Mouse (Mus musculus) liver, adult 2 months (tissue): ENCODE data around the gene Zfp566. TPM values are rescaled to one million over a fixed set of nuclear protein-coding genes. Genes with fewer than 3 reads are reported as not detected.
A peak's percentile ranks its signal among the peaks of the same experiment; 100 is the strongest.

Experiments
- DNase-seq: peaks from one replicate; pipeline ENCODE4 v3.0.0-alpha.2; 2011; ENCODE audit warnings: low read depth, low spot score; ENCODE audit errors: extremely low read depth
- H3K27ac ChIP-seq: fragments of 200-500 bp; replicated peaks from 2 replicates; pipeline ENCODE4 v1.5.1; 2012; ENCODE audit warnings: low read depth, mild to moderate bottlenecking, control low read depth, inconsistent platforms, low read length; ENCODE audit not compliant: insufficient read depth
- H3K27me3 ChIP-seq: fragments of 200-500 bp; 2 replicates; pipeline ENCODE4 v1.6.1; 2012; ENCODE audit warnings: mild to moderate bottlenecking, moderate library complexity, low read length, inconsistent platforms; ENCODE audit not compliant: control insufficient read depth, insufficient read depth
- H3K36me3 ChIP-seq: fragments of 200-500 bp; 2 replicates; pipeline ENCODE4 v1.6.1; 2012; ENCODE audit warnings: low read length, inconsistent platforms; ENCODE audit not compliant: control insufficient read depth, insufficient read depth
- H3K4me1 ChIP-seq: fragments of 200-500 bp; 2 replicates; pipeline ENCODE4 v1.6.1; 2011; ENCODE audit warnings: low read length; ENCODE audit not compliant: control insufficient read depth, insufficient read depth
- H3K4me3 ChIP-seq: fragments of 200-500 bp; 2 replicates; pipeline ENCODE4 v1.5.1; 2011; ENCODE audit warnings: low read depth, mild to moderate bottlenecking, control low read depth, low read length, moderate library complexity; ENCODE audit not compliant: insufficient read depth
- H3K79me2 ChIP-seq: fragments of 200-500 bp; 2 replicates; pipeline ENCODE4 v1.6.1; 2012; ENCODE audit warnings: inconsistent platforms, mild to moderate bottlenecking, low read length, moderate library complexity; ENCODE audit not compliant: control insufficient read depth, insufficient read depth
- H3K9ac ChIP-seq: fragments of 200-500 bp; 2 replicates; pipeline ENCODE4 v1.6.1; 2012; ENCODE audit warnings: low read depth, mild to moderate bottlenecking, control low read depth, inconsistent platforms, low read length
- CTCF ChIP-seq: fragments of 200-500 bp; IDR thresholded peaks from 2 replicates; pipeline ENCODE4 v1.5.1; 2011; ENCODE audit warnings: low read depth, low read length, control low read depth
- POLR2A ChIP-seq: fragments of 200-500 bp; IDR thresholded peaks from 2 replicates; pipeline ENCODE4 v1.6.1; 2011; ENCODE audit warnings: low read length, control low read depth; ENCODE audit not compliant: insufficient read depth; ENCODE audit errors: extremely low read depth
- WGBS: fragments of 180-500 bp; shearing (Covaris S2); methylation state at CpG from one replicate; pipeline ENCODE4 v1.1.7; 2018; 5-methylcytosine and 5-hydroxymethylcytosine counted together
- polyA plus RNA-seq: library from polyadenylated mRNA; depleted of rRNA; stranded (reverse); fragments of >200 nt; gene quantifications from 2 replicates; pipeline ENCODE4 v1.2.3, GENCODE M21; 2012; rRNA removed
- total RNA-seq: library from RNA; depleted of rRNA; stranded (reverse); fragments of >200 nt; gene quantifications from 2 replicates; pipeline ENCODE4 v1.2.3, GENCODE M21; 2014; rRNA removed

Gene Zfp566
- total RNA-seq: 0.37 and 0.67 TPM in 2 replicates
- 0.56 and 1.9 TPM in 2 replicates for polyA plus RNA-seq

DNA sequence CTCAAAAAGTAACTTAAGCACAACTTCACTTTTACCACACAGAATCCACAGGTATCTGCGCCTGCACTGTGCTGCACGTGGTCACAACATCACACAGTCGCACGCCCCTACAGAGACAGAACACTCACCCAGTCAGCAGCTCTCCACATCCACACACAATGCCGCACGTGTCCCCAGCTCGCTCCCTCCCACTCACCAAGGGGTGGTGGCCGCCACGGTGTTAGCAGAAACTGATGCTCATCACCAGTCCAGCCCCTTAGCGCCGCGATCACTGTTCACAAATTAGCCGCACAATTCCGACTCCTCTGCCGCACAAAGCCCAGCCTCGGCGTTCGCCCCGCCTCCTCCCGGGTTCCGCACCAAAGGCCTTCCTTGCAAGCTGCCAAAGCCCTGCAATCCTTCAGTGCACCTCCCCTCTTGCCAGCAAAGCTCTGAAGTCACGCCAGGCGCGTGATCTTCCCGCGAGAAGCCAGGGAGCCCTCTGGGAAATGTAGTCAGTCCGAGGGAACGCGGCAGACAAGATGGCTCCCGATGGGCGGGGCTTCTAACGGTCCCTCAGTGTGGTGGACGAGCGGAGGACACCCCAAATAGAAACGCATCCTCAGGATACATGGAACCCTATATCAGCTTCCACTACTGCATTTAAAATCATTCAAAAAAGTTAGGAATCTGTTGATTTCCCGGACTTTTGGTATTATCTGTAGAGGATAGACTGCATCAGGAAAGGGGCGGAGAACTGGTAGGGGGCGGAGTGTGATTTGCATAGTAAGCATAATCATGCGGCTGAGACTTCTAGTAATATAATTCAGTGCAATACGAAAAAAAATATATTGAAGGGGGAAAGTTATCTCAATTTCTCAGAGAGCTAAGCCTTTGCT, at the start of gene Zfp566, which contains the start of gene Gm26920:
Gene Zfp566 (minus strand): TSS at position 436 of the 878 bp plus-strand sequence.
Gene Gm26920 (minus strand): TSS at position 319 of the 878 bp plus-strand sequence.
- Histone ChIP-seq H3K9ac (peak within 1 kb of the TSS; percentile 70), H3K27me3 (no peaks in the 10 kb centered on the region), H3K79me2 (no peaks in the 10 kb centered on the region; the same call in 1 of the 2 replicates), H3K36me3 (no peaks in the 10 kb centered on the region), H3K4me1 (peaks cover 6% of the 10 kb centered on the region; the same call in 1 of the 2 replicates), H3K27ac (peak within 1 kb of the TSS; percentile 8), H3K4me3 (peak within 1 kb of the TSS; percentile 66)
- peak; percentile 97 for DNase-seq
- TF ChIP-seq CTCF: no peak
- TF ChIP-seq POLR2A: no peak
- WGBS: under 1% methylated on average over 40 of the region's 40 CpGs

DNA sequence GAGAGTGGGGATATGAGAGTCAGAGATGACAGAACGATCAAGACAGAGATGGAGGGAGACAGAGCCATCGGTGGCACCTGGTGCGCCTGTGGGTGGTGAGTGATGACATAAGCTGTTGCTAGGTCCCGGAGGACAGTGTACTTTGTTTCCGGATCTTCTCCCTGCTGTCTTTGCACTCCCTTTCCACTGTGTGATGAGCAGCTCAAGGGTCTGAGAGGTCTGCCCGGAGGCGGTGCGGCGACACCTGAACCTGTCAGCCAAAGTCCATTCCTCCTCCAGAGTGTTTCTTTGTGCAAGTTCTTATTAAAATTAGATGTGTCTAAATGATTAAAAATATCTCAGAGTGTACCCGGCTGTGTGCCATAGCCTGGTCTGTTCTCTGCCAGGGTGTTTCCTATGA, 46.5 kb upstream of the Zfp566 start:
- H3K27ac ChIP-seq: no peak overlapping the region
- no peak overlapping the region for H3K4me3 ChIP-seq
- no peaks in the 10 kb centered on the region; the same call in 1 of the 2 replicates for H3K36me3 ChIP-seq
- no peaks in the 10 kb centered on the region for H3K4me1 ChIP-seq
- H3K9ac ChIP-seq: no peak overlapping the region
- 87% methylated on average over 10 of the region's 10 CpGs for WGBS
- DNase-seq: no peak
- H3K79me2 ChIP-seq: no peaks in the 10 kb centered on the region
- no peak for TF ChIP-seq CTCF
- TF ChIP-seq POLR2A: no peak
- no peaks in the 10 kb centered on the region for H3K27me3 ChIP-seq

DNA sequence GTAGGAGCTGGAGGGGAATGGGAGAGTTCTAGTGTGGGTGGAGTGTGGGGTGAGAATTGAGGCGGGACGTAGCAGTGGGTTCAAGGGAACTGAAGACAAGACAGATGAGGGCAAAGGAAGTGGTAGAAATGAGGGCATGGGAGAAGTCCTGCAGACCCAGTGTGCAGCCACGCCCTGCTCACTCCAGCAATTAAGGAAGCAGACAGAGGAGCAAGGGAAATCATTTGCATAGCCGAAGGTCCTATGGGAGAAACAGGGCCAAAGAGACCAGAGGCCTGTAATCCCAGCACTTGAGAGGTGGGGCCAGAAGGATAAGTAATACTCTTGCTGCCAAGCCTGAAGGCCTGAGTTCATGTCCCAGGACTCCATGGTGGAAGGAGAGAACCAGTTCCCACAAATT, 42.1 kb upstream of the Zfp566 start:
- H3K9ac ChIP-seq: no peak overlapping the region
- no peaks in the 10 kb centered on the region; the same call in 1 of the 2 replicates for H3K36me3 ChIP-seq
- DNase-seq: no peak
- H3K4me1 ChIP-seq: no peaks in the 10 kb centered on the region
- 90% methylated on average over 4 of the region's 4 CpGs for WGBS
- H3K27ac ChIP-seq: no peak overlapping the region
- H3K27me3 ChIP-seq: no peaks in the 10 kb centered on the region
- TF ChIP-seq CTCF: no peak
- no peak for TF ChIP-seq POLR2A
- no peak overlapping the region for H3K4me3 ChIP-seq
- H3K79me2 ChIP-seq: no peaks in the 10 kb centered on the region

- TF ChIP-seq POLR2A (no peak), CTCF (no peak)
- Histone ChIP-seq H3K4me1 (no peaks in the 10 kb centered on the region), H3K79me2 (no peaks in the 10 kb centered on the region), H3K27ac (no peak overlapping the region), H3K4me3 (no peak overlapping the region), H3K9ac (no peak overlapping the region), H3K36me3 (no peaks in the 10 kb centered on the region; the same call in 1 of the 2 replicates), H3K27me3 (no peaks in the 10 kb centered on the region)
- 94% methylated on average over 8 of the region's 8 CpGs for WGBS
- no peak for DNase-seq
Observed at GRCm38 (mm10) chr7:30129900-30130299, 39.6 kb upstream of the Zfp566 start.

DNA sequence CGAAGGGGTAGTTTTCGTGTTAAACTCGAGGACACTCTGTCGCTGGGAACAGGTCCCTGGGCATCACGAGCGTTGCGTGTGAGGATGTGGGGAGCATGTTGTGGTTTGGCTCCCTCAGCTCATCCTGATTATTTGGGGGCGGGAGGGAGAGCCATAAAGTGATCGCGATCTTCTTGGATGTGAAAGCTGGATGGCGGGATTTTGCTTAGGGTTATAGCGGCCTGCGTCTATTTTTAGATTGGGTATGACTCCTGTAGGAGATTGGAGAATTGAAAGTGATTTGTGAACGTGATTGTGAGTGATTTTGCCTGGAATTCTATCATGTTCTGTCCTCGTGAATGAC, 31.8 kb upstream of the Zfp566 start:
- Histone ChIP-seq H3K79me2 (no peaks in the 10 kb centered on the region), H3K9ac (peak overlapping the region; percentile 26), H3K4me1 (peaks cover 4% of the 10 kb centered on the region), H3K36me3 (no peaks in the 10 kb centered on the region), H3K4me3 (peak overlapping the region; percentile 87), H3K27ac (no peak overlapping the region), H3K27me3 (no peaks in the 10 kb centered on the region)
- TF ChIP-seq CTCF (no peak), POLR2A (no peak)
- no peak for DNase-seq
- WGBS: 4% methylated on average over 15 of the region's 15 CpGs
